Mouse (Mus musculus) spleen, adult 2 months (tissue): ENCODE measurements around the gene Mob3a.

Source experiments
- CTCF ChIP-seq: fragments of 200-500 bp; IDR thresholded peaks from 2 replicates; pipeline ENCODE4 v1.5.1; 2011; ENCODE audit warnings: mild to moderate bottlenecking, inconsistent platforms; ENCODE audit not compliant: insufficient read depth, insufficient read length, insufficient replicate concordance; ENCODE audit errors: extremely low read depth
- POLR2A ChIP-seq: fragments of 200-500 bp; IDR thresholded peaks from 2 replicates; pipeline ENCODE4 v1.6.1; 2011; ENCODE audit warnings: low read depth, low read length, inconsistent platforms

DNA sequence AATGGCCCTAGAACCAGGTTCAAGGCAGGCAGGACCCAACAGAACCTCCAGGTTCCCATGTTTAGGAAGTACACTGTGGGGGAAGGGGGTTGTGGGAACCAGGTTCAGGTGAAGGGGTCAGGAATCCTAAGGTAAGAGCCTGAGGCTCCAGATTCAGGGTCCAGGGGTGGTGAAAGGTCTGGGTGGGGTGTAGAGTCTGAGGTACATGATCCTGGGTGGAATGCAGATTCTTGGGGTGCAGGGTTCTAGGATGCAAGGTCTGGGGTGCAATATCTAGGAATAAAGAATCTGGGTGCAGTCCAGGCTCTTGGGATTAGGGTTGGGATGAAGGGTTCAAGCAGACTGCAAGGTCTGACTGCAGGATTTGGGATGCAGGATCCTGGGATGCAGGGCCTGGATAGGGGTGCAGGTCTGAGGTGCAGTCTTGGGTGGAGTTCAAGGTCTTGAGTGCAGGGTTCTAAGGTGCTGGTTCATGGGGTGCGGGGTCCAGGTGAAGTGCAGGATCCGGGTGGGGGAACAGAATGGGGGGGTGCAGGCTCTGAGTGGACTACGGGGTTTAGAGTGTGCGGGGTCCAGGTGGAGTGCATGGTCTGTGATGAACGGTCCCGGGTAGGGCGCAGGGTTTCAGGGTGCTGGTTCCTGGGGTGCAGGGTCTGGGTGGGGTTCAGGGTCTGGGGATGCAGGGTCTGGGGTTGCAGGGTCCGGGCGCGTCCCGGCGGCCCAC is 46.2 kb downstream of the Mob3a start:
- TF ChIP-seq CTCF (no peak), POLR2A (no peak)
